Mouse (Mus musculus) heart, embryonic 15.5 days (tissue): ENCODE measurements at regions not wholly inside any gene's neighbourhood (a gene's known extent, or its start where the extent isn't known, plus 50 kb on each side); places are given as distances from the start of the nearest gene placed in this dataset.
A peak's percentile ranks its signal among the peaks of the same experiment; 100 is the strongest.
"Not testable (repeated sequence)": the region's sequence is repeated elsewhere in the genome, so short reads cannot be mapped to it uniquely, and the experiment has no call there.

Source experiments
- ATAC-seq: fragments of 200-750 bp; cut with Nextera tagmentation; replicated peaks from 2 replicates; pipeline ENCODE4 v1.8.0; 2017; ENCODE audit warnings: low read depth, moderate TSS enrichment; ENCODE audit not compliant: insufficient number of reproducible peaks, insufficient read depth, low FRiP score
- H3K27ac ChIP-seq: fragments of 300-500 bp; sonication (generic); 2 replicates; pipeline ENCODE4 v1.5.1; 2015; ENCODE audit warnings: mild to moderate bottlenecking, inconsistent platforms
- H3K27me3 ChIP-seq: fragments of 300-500 bp; sonication (generic); 2 replicates; pipeline ENCODE4 v1.6.1; 2015; ENCODE audit warnings: inconsistent platforms
- H3K36me3 ChIP-seq: fragments of 300-500 bp; sonication (generic); 2 replicates; pipeline ENCODE4 v1.6.1; 2015; ENCODE audit warnings: mild to moderate bottlenecking, inconsistent platforms
- H3K4me1 ChIP-seq: fragments of 300-500 bp; sonication (generic); replicated peaks from 2 replicates; pipeline ENCODE4 v1.6.1; 2015; ENCODE audit warnings: inconsistent platforms
- H3K4me2 ChIP-seq: fragments of 300-500 bp; sonication (generic); 2 replicates; pipeline ENCODE4 v1.6.1; 2015; ENCODE audit warnings: inconsistent platforms, mild to moderate bottlenecking, moderate library complexity
- H3K4me3 ChIP-seq: fragments of 300-500 bp; sonication (generic); 2 replicates; pipeline ENCODE4 v1.5.1; 2015; ENCODE audit warnings: mild to moderate bottlenecking, inconsistent platforms
- H3K9ac ChIP-seq: fragments of 300-500 bp; sonication (generic); 2 replicates; pipeline ENCODE4 v1.6.1; 2015; ENCODE audit warnings: mild to moderate bottlenecking, inconsistent platforms
- H3K9me3 ChIP-seq: fragments of 300-500 bp; sonication (generic); replicated peaks from 2 replicates; pipeline ENCODE4 v1.6.1; 2016; ENCODE audit warnings: inconsistent platforms
- WGBS: fragments of 180-500 bp; shearing (Covaris S2); methylation state at CpG from one replicate; pipeline ENCODE4 v1.1.7; 2015; ENCODE audit warnings: mixed read lengths; 5-methylcytosine and 5-hydroxymethylcytosine counted together

DNA sequence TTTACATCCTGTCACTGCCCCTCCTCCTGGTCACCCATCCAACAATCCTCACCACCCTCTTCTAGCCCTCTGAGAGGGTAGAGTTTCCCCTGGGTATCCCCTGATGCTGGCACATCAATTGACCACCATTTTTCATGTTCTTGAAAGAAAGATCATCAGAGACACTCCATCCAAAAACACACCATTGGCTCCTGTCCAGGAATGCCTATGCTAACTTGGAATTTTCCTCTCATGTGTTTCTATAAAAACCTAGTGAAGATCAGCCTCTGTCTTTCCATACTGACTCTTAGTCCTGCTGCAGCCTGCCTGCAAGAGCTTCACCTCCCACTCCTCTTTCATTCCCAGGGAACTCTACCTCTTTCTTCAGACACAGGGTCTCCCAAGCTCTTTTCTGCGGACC, 117.2 kb upstream of the Galnt18 start:
- Histone ChIP-seq H3K9ac (no peak overlapping the region), H3K4me3 (no peak overlapping the region), H3K27ac (no peak overlapping the region), H3K4me2 (no peak overlapping the region), H3K36me3 (no peaks in the 10 kb centered on the region), H3K27me3 (no peaks in the 10 kb centered on the region), H3K9me3 (no peaks in the 10 kb centered on the region; the same call in 1 of the 2 replicates), H3K4me1 (peaks cover 9% of the 10 kb centered on the region; the same call in 1 of the 2 replicates)
- 79% methylated on average over 1 of the region's 1 CpGs for WGBS
- ATAC-seq: no peak

GRCm38 (mm10) chr7:111896255-111896654, 116.5 kb upstream of the Galnt18 start:
- no peak for ATAC-seq
- Histone ChIP-seq H3K4me2 (no peak overlapping the region), H3K27ac (no peak overlapping the region), H3K4me1 (peaks cover 9% of the 10 kb centered on the region; the same call in 1 of the 2 replicates), H3K9ac (no peak overlapping the region), H3K27me3 (no peaks in the 10 kb centered on the region), H3K4me3 (no peak overlapping the region), H3K9me3 (no peaks in the 10 kb centered on the region; the same call in 1 of the 2 replicates), H3K36me3 (no peaks in the 10 kb centered on the region)
- 46% methylated on average over 5 of the region's 5 CpGs for WGBS

DNA sequence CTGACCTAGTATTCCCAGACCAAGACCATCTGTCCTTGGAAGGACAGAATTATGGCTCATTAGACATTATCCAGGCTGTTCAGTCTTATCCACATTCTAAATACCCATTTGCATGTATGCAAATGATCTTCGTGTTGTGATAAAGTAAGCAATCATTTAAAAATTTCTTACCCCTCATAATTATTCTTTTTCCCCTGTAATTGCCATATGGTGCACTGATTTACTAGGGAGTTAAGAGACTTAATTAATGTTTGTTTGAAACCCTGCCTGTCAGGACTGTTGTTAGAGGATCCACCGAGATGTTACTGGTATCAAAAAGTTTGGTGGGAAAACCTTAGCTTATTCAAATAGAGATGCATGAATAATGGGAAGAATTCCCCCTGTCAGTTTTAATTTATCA, 103.2 kb upstream of the Galnt18 start:
- Histone ChIP-seq H3K27me3 (no peaks in the 10 kb centered on the region), H3K9me3 (no peaks in the 10 kb centered on the region), H3K36me3 (no peaks in the 10 kb centered on the region), H3K4me1 (peaks cover 4% of the 10 kb centered on the region; the same call in 1 of the 2 replicates), H3K27ac (no peak overlapping the region), H3K4me2 (no peak overlapping the region), H3K4me3 (no peak overlapping the region), H3K9ac (no peak overlapping the region)
- no peak for ATAC-seq
- WGBS: 88% methylated on average over 2 of the region's 2 CpGs

GRCm38 (mm10) chr7:111880067-111880675, 100.4 kb upstream of the Galnt18 start:
- no peaks in the 10 kb centered on the region for H3K9me3 ChIP-seq
- H3K4me3 ChIP-seq: no peak overlapping the region
- H3K27ac ChIP-seq: peak overlapping the region; percentile 34; the same call in 1 of the 2 replicates
- H3K9ac ChIP-seq: no peak overlapping the region
- H3K4me2 ChIP-seq: no peak overlapping the region
- ATAC-seq: no peak
- no peaks in the 10 kb centered on the region for H3K27me3 ChIP-seq
- no peaks in the 10 kb centered on the region for H3K36me3 ChIP-seq
- H3K4me1 ChIP-seq: peaks cover 4% of the 10 kb centered on the region; the same call in 1 of the 2 replicates
- WGBS: 65% methylated on average over 4 of the region's 4 CpGs

DNA sequence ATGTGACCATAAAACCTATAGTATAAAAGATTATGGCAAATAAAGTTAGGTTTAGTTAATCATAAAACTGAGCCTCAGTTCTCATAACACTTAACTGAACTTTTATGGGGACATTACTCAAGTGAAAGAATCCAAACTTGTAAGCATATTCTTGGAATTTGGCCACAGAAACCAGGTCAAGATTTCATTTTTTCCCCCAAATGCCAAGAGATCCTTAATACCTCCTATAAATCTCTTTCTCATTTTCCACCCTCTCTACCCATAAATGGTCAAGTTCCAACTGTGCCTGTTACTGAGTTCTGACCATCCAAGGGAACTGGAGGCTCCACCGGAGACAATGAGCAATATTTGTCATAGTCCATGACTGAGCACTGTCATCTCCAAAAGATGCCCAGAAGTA, 97.8 kb upstream of the Galnt18 start:
- Histone ChIP-seq H3K9ac (no peak overlapping the region), H3K4me1 (peaks cover 4% of the 10 kb centered on the region; the same call in 1 of the 2 replicates), H3K27ac (no peak overlapping the region), H3K9me3 (no peaks in the 10 kb centered on the region), H3K4me2 (no peak overlapping the region), H3K36me3 (no peaks in the 10 kb centered on the region), H3K27me3 (no peaks in the 10 kb centered on the region), H3K4me3 (no peak overlapping the region)
- 68% methylated on average over 1 of the region's 1 CpGs for WGBS
- no peak for ATAC-seq

DNA sequence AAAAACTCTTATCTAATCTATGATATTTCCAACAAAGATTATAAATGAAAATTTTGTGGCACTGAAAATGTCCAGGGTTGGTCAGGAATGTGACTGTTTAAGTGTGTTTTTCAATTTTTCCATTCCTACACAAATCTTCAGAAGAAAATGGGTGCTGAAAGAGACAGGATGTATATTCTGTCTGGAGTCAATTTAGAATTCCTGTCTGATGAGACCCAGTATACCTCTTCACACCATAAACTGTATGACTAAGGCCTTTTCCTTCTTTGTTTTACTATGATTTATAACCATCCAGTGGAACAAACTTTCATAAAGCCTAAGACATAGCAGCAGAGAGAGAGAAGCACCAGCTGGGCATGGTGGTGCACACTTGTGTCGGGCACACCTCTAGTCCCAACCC, 96.2 kb upstream of the Galnt18 start:
- 90% methylated on average over 1 of the region's 1 CpGs for WGBS
- Histone ChIP-seq H3K4me1 (peaks cover 4% of the 10 kb centered on the region; the same call in 1 of the 2 replicates), H3K4me2 (no peak overlapping the region), H3K36me3 (no peaks in the 10 kb centered on the region), H3K27me3 (no peaks in the 10 kb centered on the region), H3K9ac (no peak overlapping the region), H3K9me3 (no peaks in the 10 kb centered on the region), H3K4me3 (no peak overlapping the region), H3K27ac (no peak overlapping the region)
- ATAC-seq: no peak

- Histone ChIP-seq H3K27me3 (no peaks in the 10 kb centered on the region), H3K27ac (no peak overlapping the region), H3K9ac (no peak overlapping the region), H3K4me1 (no peaks in the 10 kb centered on the region), H3K9me3 (no peaks in the 10 kb centered on the region), H3K4me2 (no peak overlapping the region), H3K4me3 (no peak overlapping the region), H3K36me3 (no peaks in the 10 kb centered on the region)
- 92% methylated on average over 6 of the region's 6 CpGs for WGBS
- ATAC-seq: no peak
These were observed 89.6 kb upstream of the Galnt18 start for GRCm38 (mm10) chr7:111869337-111869736.

DNA sequence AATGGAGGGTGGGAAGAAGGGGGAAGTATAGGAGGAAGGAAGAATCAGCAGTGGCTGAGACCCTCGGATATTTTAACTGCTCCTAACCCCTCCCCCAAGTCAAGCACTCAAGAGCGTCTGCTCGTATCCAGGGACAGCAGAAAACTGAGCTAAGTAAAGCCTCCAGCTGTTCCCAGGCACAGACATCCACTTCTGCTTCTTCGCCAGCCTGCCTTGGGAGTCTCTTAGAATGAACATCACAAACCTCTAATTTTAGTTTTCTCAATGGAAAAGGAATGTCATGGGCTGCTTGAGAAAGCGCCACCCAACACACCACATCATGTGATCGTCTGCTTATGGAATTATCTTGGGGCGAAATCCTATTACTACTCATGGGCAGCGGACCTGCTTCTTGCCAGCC, 83.3 kb upstream of the Galnt18 start:
- H3K9ac ChIP-seq: no peak overlapping the region
- ATAC-seq: no peak
- no peaks in the 10 kb centered on the region for H3K9me3 ChIP-seq
- H3K27ac ChIP-seq: no peak overlapping the region
- H3K27me3 ChIP-seq: no peaks in the 10 kb centered on the region
- H3K4me3 ChIP-seq: no peak overlapping the region
- WGBS: 56% methylated on average over 8 of the region's 8 CpGs
- H3K4me1 ChIP-seq: no peaks in the 10 kb centered on the region
- H3K36me3 ChIP-seq: no peaks in the 10 kb centered on the region
- no peak overlapping the region for H3K4me2 ChIP-seq

DNA sequence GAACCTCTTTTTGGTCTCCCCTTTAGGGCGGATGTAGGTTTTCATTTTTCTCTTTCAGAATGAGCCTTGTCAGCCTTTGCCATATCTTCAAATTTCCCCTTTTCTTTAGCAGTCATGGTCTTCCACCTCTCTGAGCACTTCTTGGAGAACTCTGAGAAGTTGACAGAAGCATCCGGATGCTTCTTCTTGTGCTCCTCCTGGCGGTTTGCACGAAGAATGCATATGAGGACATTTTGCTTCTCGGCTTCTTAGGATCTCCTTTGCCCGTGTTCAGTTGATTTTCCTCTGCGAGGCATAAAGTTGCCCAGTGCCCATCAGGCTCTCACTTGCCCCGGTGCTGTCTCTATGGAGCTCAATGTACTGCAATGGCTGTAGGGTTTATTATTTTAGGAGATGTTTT, 78.5 kb upstream of the Galnt18 start:
- WGBS: 85% methylated on average over 8 of the region's 8 CpGs
- not testable (repeated sequence) for H3K9me3 ChIP-seq, H3K4me2 ChIP-seq, H3K4me1 ChIP-seq, H3K36me3 ChIP-seq, H3K4me3 ChIP-seq, H3K9ac ChIP-seq, H3K27ac ChIP-seq, H3K27me3 ChIP-seq, ATAC-seq

DNA sequence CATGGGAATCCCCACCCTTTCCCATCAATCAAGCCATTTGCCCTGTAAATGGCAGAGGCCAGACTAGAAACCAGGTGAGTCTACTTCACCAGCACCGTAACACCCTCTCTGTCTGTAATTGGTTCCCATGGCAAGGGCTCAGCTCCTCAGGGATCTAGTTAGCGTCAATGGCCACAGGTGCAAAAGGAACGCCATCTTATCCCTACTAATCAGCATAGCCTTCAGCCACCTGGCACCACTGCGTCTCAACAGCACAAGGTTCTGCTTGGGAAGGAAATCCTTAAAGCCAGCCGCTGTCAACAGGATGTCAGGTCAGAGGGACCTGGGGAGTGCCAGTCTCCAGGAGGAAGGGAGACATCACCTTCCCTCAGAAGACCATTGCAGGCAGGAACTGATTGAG, 77.2 kb upstream of the Galnt18 start:
- H3K27ac ChIP-seq: no peak overlapping the region
- H3K4me2 ChIP-seq: no peak overlapping the region
- no peaks in the 10 kb centered on the region for H3K27me3 ChIP-seq
- ATAC-seq: no peak
- H3K4me3 ChIP-seq: no peak overlapping the region
- H3K9ac ChIP-seq: no peak overlapping the region
- no peaks in the 10 kb centered on the region for H3K9me3 ChIP-seq
- 65% methylated on average over 5 of the region's 5 CpGs for WGBS
- no peaks in the 10 kb centered on the region for H3K36me3 ChIP-seq
- no peaks in the 10 kb centered on the region for H3K4me1 ChIP-seq

DNA sequence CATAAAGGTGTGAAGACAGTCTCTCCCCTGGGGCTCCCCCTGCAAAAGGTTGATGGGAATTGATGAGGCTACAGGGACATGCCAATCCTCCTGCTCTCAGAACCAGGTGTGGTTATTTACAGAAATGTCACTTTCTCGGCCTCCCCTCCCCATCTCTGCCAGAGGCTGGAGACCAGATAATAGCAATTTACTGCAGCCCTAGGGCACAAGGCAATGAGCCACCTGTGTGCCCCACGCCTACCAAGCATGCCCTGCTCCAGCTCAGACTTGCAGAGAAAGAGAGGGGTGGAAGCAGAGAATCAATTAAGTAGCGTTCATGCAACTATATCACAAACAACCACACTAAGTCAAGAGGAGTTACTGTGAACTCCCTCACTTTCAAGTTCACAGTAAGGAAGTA, 75.5 kb upstream of the Galnt18 start:
- 81% methylated on average over 3 of the region's 3 CpGs for WGBS
- no peak overlapping the region for H3K4me2 ChIP-seq
- H3K4me1 ChIP-seq: no peaks in the 10 kb centered on the region
- no peak overlapping the region for H3K9ac ChIP-seq
- no peaks in the 10 kb centered on the region for H3K36me3 ChIP-seq
- no peaks in the 10 kb centered on the region for H3K9me3 ChIP-seq
- no peaks in the 10 kb centered on the region for H3K27me3 ChIP-seq
- no peak overlapping the region for H3K27ac ChIP-seq
- H3K4me3 ChIP-seq: no peak overlapping the region
- no peak for ATAC-seq

DNA sequence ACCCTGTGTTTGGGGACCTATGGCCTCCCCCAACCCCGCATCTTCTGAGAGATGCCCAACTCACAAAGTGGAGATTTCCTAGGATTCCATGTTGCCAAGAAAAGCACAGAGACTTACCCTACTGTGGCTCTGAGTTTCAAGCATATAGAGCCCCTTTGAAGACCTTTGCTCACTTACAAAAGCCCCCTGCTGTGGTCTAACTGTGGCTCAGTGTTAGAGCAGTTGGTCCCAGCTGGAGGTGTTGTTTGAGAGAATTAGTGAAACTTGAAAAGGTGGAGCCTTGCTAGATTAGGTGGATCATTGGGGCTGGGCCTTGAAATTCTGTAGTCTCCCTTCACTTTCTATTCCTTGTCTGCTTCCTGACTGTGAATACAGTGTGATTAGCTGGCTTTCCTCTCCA, 66.6 kb upstream of the Galnt18 start:
- H3K9me3 ChIP-seq: no peaks in the 10 kb centered on the region
- no peak overlapping the region for H3K4me3 ChIP-seq
- no peaks in the 10 kb centered on the region for H3K36me3 ChIP-seq
- 47% methylated on average over 1 of the region's 1 CpGs for WGBS
- H3K4me1 ChIP-seq: no peaks in the 10 kb centered on the region
- H3K4me2 ChIP-seq: no peak overlapping the region
- no peak for ATAC-seq
- H3K9ac ChIP-seq: no peak overlapping the region
- H3K27ac ChIP-seq: no peak overlapping the region
- H3K27me3 ChIP-seq: no peaks in the 10 kb centered on the region
